Mouse (Mus musculus): ENCODE measurements around the gene Gm21887. TPM values are rescaled to one million over a fixed set of nuclear protein-coding genes. Genes with fewer than 3 reads are reported as not detected.
"Not testable (repeated sequence)": the region's sequence is repeated elsewhere in the genome, so short reads cannot be mapped to it uniquely, and the experiment has no call there.

Gene Gm21887
- polyA plus RNA-seq, 1 experiment from 2014 or later: 101 TPM

- not testable (repeated sequence) for H3K4me3 ChIP-seq; H3K27ac ChIP-seq (replicated peaks); H3K9ac ChIP-seq; H3K27me3 ChIP-seq (replicated peaks); H3K4me2 ChIP-seq; H3K4me1 ChIP-seq
- WGBS: 85% methylated on average over 66 of the region's 66 CpGs
- Histone ChIP-seq H3K36me3 (peaks cover 52% of the 10 kb centered on the region), H3K9me3 (peaks cover 41% of the 10 kb centered on the region)
- ATAC-seq (ENCODE audit: extremely low read depth, insufficient number of reproducible peaks, low FRiP score, low TSS enrichment): peak; percentile 79
These were observed 9.2 kb downstream of the Gm21887 start for GRCm38 (mm10) chrX:170018571-170019218.

GRCm38 (mm10) chrX:170019219-170019953, 9.9 kb downstream of the Gm21887 start:
- not testable (repeated sequence) for H3K27ac ChIP-seq (replicated peaks); H3K4me3 ChIP-seq; H3K27me3 ChIP-seq (replicated peaks); H3K4me1 ChIP-seq; H3K9ac ChIP-seq; H3K4me2 ChIP-seq
- H3K9me3 ChIP-seq: peaks cover 41% of the 10 kb centered on the region
- H3K36me3 ChIP-seq: peaks cover 49% of the 10 kb centered on the region
- 82% methylated on average over 30 of the region's 30 CpGs for WGBS
- peak; percentile 44 for ATAC-seq (ENCODE audit: extremely low read depth, insufficient number of reproducible peaks, low FRiP score, low TSS enrichment)

- peaks cover 49% of the 10 kb centered on the region for H3K36me3 ChIP-seq
- 58% methylated on average over 14 of the region's 14 CpGs for WGBS
- not testable (repeated sequence) for H3K4me3 ChIP-seq; H3K27ac ChIP-seq (replicated peaks); ATAC-seq (ENCODE audit: extremely low read depth, insufficient number of reproducible peaks, low FRiP score, low TSS enrichment); H3K4me2 ChIP-seq; H3K27me3 ChIP-seq (replicated peaks); H3K9ac ChIP-seq; H3K4me1 ChIP-seq
- peaks cover 41% of the 10 kb centered on the region for H3K9me3 ChIP-seq
These were observed 10.7 kb downstream of the Gm21887 start for GRCm38 (mm10) chrX:170019954-170020689.

GRCm38 (mm10) chrX:170020690-170021050, 11.2 kb downstream of the Gm21887 start:
- H3K9me3 ChIP-seq: peaks cover 41% of the 10 kb centered on the region
- not testable (repeated sequence) for ATAC-seq (ENCODE audit: extremely low read depth, insufficient number of reproducible peaks, low FRiP score, low TSS enrichment); H3K27me3 ChIP-seq (replicated peaks); H3K4me1 ChIP-seq; H3K9ac ChIP-seq; H3K4me3 ChIP-seq; H3K27ac ChIP-seq (replicated peaks); H3K4me2 ChIP-seq
- peaks cover 49% of the 10 kb centered on the region for H3K36me3 ChIP-seq
- 50% methylated on average over 9 of the region's 9 CpGs for WGBS

- not testable (repeated sequence) for ATAC-seq (ENCODE audit: extremely low read depth, insufficient number of reproducible peaks, low FRiP score, low TSS enrichment); H3K27ac ChIP-seq (replicated peaks); H3K4me2 ChIP-seq; H3K4me1 ChIP-seq; H3K4me3 ChIP-seq; H3K27me3 ChIP-seq (replicated peaks); H3K9ac ChIP-seq
- 72% methylated on average over 12 of the region's 12 CpGs for WGBS
- Histone ChIP-seq H3K36me3 (peaks cover 47% of the 10 kb centered on the region), H3K9me3 (peaks cover 41% of the 10 kb centered on the region)
These were observed 11.7 kb downstream of the Gm21887 start for GRCm38 (mm10) chrX:170021205-170021604.

- not testable (repeated sequence) for H3K4me2 ChIP-seq; H3K27ac ChIP-seq (replicated peaks); ATAC-seq (ENCODE audit: extremely low read depth, insufficient number of reproducible peaks, low FRiP score, low TSS enrichment); H3K4me1 ChIP-seq; H3K27me3 ChIP-seq (replicated peaks); H3K9ac ChIP-seq; H3K4me3 ChIP-seq
- 49% methylated on average over 15 of the region's 15 CpGs for WGBS
- Histone ChIP-seq H3K9me3 (peaks cover 41% of the 10 kb centered on the region), H3K36me3 (peaks cover 43% of the 10 kb centered on the region)
These were observed 12.4 kb downstream of the Gm21887 start for GRCm38 (mm10) chrX:170021750-170022461.

Other genes with a start within 250 kb of the Gm21887 start
- gene 4933400A11Rik, start 230.0 kb upstream of the Gm21887 start, polyA plus RNA-seq (2015; fragmentation: Nextera tagmentation; extraction: Ambion mirVana): 0.24 TPM in 2 replicates